Mouse (Mus musculus) layer of hippocampus, postnatal 36 days (tissue): ENCODE data around the gene Gm10645. TPM values are rescaled to one million over a fixed set of nuclear protein-coding genes. Genes with fewer than 3 reads are reported as not detected.

Experiments used
- DNase-seq, 2 experiments: peaks; one replicate each; pipeline ENCODE4 v3.0.0; 2022
- total RNA-seq, 2 experiments: library from RNA; stranded (reverse); gene quantifications; 2 replicates each; pipeline ENCODE4 v1.2.3; 2021

Gm10645 gene
- under 1 TPM; 0.75 to 0.83 TPM for total RNA-seq

- DNase-seq = peak; percentile 56 to 59
These were observed at the start of gene Gm10645 for GRCm38 (mm10) chr8:83165931-83166867. Gene Gm10645 (minus strand): TSS chr8:83166170.

- DNase-seq = no peak
These were observed 49.1 kb upstream of the Gm10645 start for GRCm38 (mm10) chr8:83215065-83215464.

GRCm38 (mm10) chr8:83210676-83211075 lies 44.7 kb upstream of the Gm10645 start:
- DNase-seq = no peak

GRCm38 (mm10) chr8:83209581-83209980 lies 43.6 kb upstream of the Gm10645 start:
- DNase-seq = no peak

GRCm38 (mm10) chr8:83205907-83206306 lies 39.9 kb upstream of the Gm10645 start:
- DNase-seq = no peak

- no peak for DNase-seq
These were observed 37.0 kb upstream of the Gm10645 start for GRCm38 (mm10) chr8:83202946-83203345.

- peak; percentile 17 to 30 for DNase-seq
These were observed 34.5 kb upstream of the Gm10645 start for GRCm38 (mm10) chr8:83200191-83201177.

GRCm38 (mm10) chr8:83199715-83200114 lies 33.7 kb upstream of the Gm10645 start:
- DNase-seq = no peak

- DNase-seq = peak; percentile 46 to 48
These were observed 30.1 kb upstream of the Gm10645 start for GRCm38 (mm10) chr8:83196088-83196487.

- DNase-seq = no peak
These were observed 23.6 kb upstream of the Gm10645 start for GRCm38 (mm10) chr8:83189538-83190095.

- no peak for DNase-seq
These were observed 21.5 kb upstream of the Gm10645 start for GRCm38 (mm10) chr8:83187363-83187962.

- no peak for DNase-seq
These were observed 20.4 kb upstream of the Gm10645 start for GRCm38 (mm10) chr8:83186376-83186775.

- DNase-seq = no peak
These were observed 16.8 kb upstream of the Gm10645 start for GRCm38 (mm10) chr8:83182784-83183183.

- no peak for DNase-seq
These were observed 16.0 kb upstream of the Gm10645 start for GRCm38 (mm10) chr8:83181851-83182482.

GRCm38 (mm10) chr8:83178228-83178742 lies 12.3 kb upstream of the Gm10645 start:
- no peak for DNase-seq

- DNase-seq = no peak
These were observed 11.6 kb upstream of the Gm10645 start for GRCm38 (mm10) chr8:83177317-83178195.

GRCm38 (mm10) chr8:83176785-83177184 lies 10.8 kb upstream of the Gm10645 start:
- DNase-seq = no peak

- peak in 1 of 2 experiments; percentile 30 for DNase-seq
These were observed 9.7 kb upstream of the Gm10645 start for GRCm38 (mm10) chr8:83175680-83176079.

GRCm38 (mm10) chr8:83170894-83171293 lies 4.9 kb upstream of the Gm10645 start:
- DNase-seq = no peak

- DNase-seq = no peak
These were observed 3.7 kb upstream of the Gm10645 start for GRCm38 (mm10) chr8:83169709-83170108.
